Mouse (Mus musculus) effector memory CD4-positive, alpha-beta T cell, adult 7 months (primary cell): ENCODE data around the gene Rpa1. TPM values are rescaled to one million over a fixed set of nuclear protein-coding genes. Genes with fewer than 3 reads are reported as not detected.

ENCODE experiments used
- polyA plus RNA-seq: library from polyadenylated mRNA; unstranded; fragments of 100-300 nt; shearing (Covaris generic); gene quantifications from one replicate; pipeline ENCODE4 v1.2.1, GENCODE M21; 2017

Gene Rpa1
- 99.0 TPM for polyA plus RNA-seq

DNA sequence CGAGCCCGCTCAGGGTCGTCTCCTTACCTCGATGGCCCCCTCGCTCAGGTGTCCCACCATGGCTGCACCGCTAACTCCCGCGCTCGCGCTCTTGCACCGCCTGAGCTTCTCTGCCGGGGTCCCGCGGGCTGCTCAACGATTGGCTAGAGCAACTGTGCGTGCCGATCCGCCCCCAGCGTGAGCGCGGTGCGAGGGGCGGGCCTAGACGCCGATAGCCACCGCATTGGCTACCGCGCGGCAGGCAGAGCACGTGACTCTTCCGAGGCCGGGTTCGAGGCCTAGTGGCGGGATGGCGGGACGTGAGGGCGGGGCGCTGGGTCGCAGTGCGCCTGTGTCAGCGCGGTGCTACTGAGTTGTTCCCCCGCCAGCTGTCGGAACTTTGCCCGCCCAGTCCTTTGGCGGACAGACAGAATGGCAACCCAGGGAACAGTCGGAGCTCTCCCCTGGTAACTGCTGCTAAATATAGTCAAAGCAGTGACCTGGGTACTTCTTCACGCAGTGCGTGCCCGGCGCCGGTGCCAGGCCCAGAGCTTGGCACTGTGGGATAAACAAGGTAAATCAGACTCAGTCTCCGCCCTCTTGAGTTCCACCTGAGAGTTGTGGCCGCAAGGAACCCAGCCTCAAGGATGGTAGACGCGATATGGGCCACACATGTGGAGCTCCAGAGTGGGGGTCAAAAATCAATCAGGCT, at the start of gene Rpa1, which contains the start of gene Smyd4:
Rpa1 (minus strand) TSS at position 126 of the 691 bp plus-strand sequence.
Smyd4 (plus strand) TSS at position 235 of the 691 bp plus-strand sequence.

Other genes with a start within 250 kb of the Rpa1 start
- 13.9 TPM for gene Hic1, start 178.8 kb downstream of the Rpa1 start, polyA plus RNA-seq
- 19.7 TPM for gene Ovca2, start 169.5 kb downstream of the Rpa1 start, polyA plus RNA-seq
- gene Dph1, start 157.1 kb downstream of the Rpa1 start, polyA plus RNA-seq: 9.1 TPM
- gene Rtn4rl1, start 154.5 kb downstream of the Rpa1 start, polyA plus RNA-seq: 22.1 TPM
- gene Smyd4, start 109 bp upstream of the Rpa1 start, polyA plus RNA-seq: 19.8 TPM
- 1.3 TPM for gene Serpinf1, start 74.4 kb upstream of the Rpa1 start, polyA plus RNA-seq
- gene Serpinf2, start 91.3 kb upstream of the Rpa1 start, polyA plus RNA-seq: 0.29 TPM
- 6.6 TPM for gene Wdr81, start 106.4 kb upstream of the Rpa1 start, polyA plus RNA-seq
- 2.4 TPM for gene Tlcd2, start 113.4 kb upstream of the Rpa1 start, polyA plus RNA-seq
- 50.3 TPM for gene Prpf8, start 138.5 kb upstream of the Rpa1 start, polyA plus RNA-seq
- gene Rilp, start 161.8 kb upstream of the Rpa1 start, polyA plus RNA-seq: not detected
- 1.2 TPM for gene Scarf1, start 165.2 kb upstream of the Rpa1 start, polyA plus RNA-seq
- 9.9 TPM for gene Slc43a2, start 183.4 kb upstream of the Rpa1 start, polyA plus RNA-seq
- gene Pitpna, start 239.8 kb upstream of the Rpa1 start, polyA plus RNA-seq: 314 TPM